Mouse (Mus musculus): ENCODE measurements around the gene 5730455P16Rik. TPM values are rescaled to one million over a fixed set of nuclear protein-coding genes. Genes with fewer than 3 reads are reported as not detected.
"Not testable (repeated sequence)": the region's sequence is repeated elsewhere in the genome, so short reads cannot be mapped to it uniquely, and the experiment has no call there.

5730455P16Rik gene
- 8.7 and 9.1 TPM in 2 replicates for polyA plus RNA-seq (2015; fragmentation: Nextera tagmentation; extraction: Ambion mirVana)

- Histone ChIP-seq H3K27ac (ENCODE audit: low read depth, low read length) (peak within 1 kb of the TSS; percentile 57; the same call in 1 of the 2 replicates), H3K9me3 (ENCODE audit: control insufficient read depth) (no peaks in the 10 kb centered on the region), H3K4me1 (replicated peaks; ENCODE audit: control insufficient read depth, insufficient read depth, low read length) (no peaks in the 10 kb centered on the region), H3K4me3 (ENCODE audit: low read depth, low read length) (peak within 1 kb of the TSS; percentile 85), H3K4me2 (replicated peaks; ENCODE audit: low read depth) (peak within 1 kb of the TSS; percentile 79), H3K27me3 (replicated peaks; ENCODE audit: control insufficient read depth, insufficient read depth, low read length) (no peaks in the 10 kb centered on the region), H3K36me3 (ENCODE audit: control insufficient read depth, insufficient read depth) (peaks cover 4% of the 10 kb centered on the region; the same call in 1 of the 2 replicates), H3K9ac (ENCODE audit: low read depth, low read length) (peak within 1 kb of the TSS; percentile 82)
- ATAC-seq: peak; percentile 76
- no peak for TF ChIP-seq CTCF (IDR thresholded peaks at IDR 0.05; ENCODE audit: low read depth)
- WGBS: 1% methylated on average over 36 of the region's 43 CpGs
Observed at GRCm38 (mm10) chr11:80377712-80378451, at the start of gene 5730455P16Rik. Gene 5730455P16Rik (minus strand): TSS chr11:80378034.

- TF ChIP-seq CTCF (IDR thresholded peaks at IDR 0.05; ENCODE audit: low read depth): 0 out of 2 replicates have a peak, but pooled peaks have one; percentile 4
- not testable (repeated sequence) for H3K4me2 ChIP-seq (replicated peaks; ENCODE audit: low read depth)
Observed at GRCm38 (mm10) chr11:80426029-80426813, 48.4 kb upstream of the 5730455P16Rik start.

GRCm38 (mm10) chr11:80425247-80425778 lies 47.5 kb upstream of the 5730455P16Rik start:
- Histone ChIP-seq H3K27me3 (replicated peaks; ENCODE audit: control insufficient read depth, insufficient read depth, low read length) (no peaks in the 10 kb centered on the region), H3K9ac (ENCODE audit: low read depth, low read length) (no peak overlapping the region), H3K27ac (ENCODE audit: low read depth, low read length) (no peak overlapping the region), H3K9me3 (ENCODE audit: control insufficient read depth) (no peaks in the 10 kb centered on the region), H3K4me2 (replicated peaks; ENCODE audit: low read depth) (no peak overlapping the region), H3K36me3 (ENCODE audit: control insufficient read depth, insufficient read depth) (no peaks in the 10 kb centered on the region), H3K4me1 (replicated peaks; ENCODE audit: control insufficient read depth, insufficient read depth, low read length) (no peaks in the 10 kb centered on the region), H3K4me3 (ENCODE audit: low read depth, low read length) (no peak overlapping the region)
- peak; percentile 22 for TF ChIP-seq CTCF (IDR thresholded peaks at IDR 0.05; ENCODE audit: low read depth)
- 60% methylated on average over 5 of the region's 5 CpGs for WGBS
- ATAC-seq: no peak

More at GRCm38 (mm10) chr11:80426029-80426813, 48.4 kb upstream of the 5730455P16Rik start:
- not testable (repeated sequence) for H3K27me3 ChIP-seq (replicated peaks; ENCODE audit: control insufficient read depth, insufficient read depth, low read length); H3K9me3 ChIP-seq (ENCODE audit: control insufficient read depth); H3K9ac ChIP-seq (ENCODE audit: low read depth, low read length); ATAC-seq; H3K4me3 ChIP-seq (ENCODE audit: low read depth, low read length); H3K27ac ChIP-seq (ENCODE audit: low read depth, low read length); H3K36me3 ChIP-seq (ENCODE audit: control insufficient read depth, insufficient read depth); H3K4me1 ChIP-seq (replicated peaks; ENCODE audit: control insufficient read depth, insufficient read depth, low read length)
- 75% methylated on average over 16 of the region's 16 CpGs for WGBS

GRCm38 (mm10) chr11:80424691-80425090 lies 46.9 kb upstream of the 5730455P16Rik start:
- 87% methylated on average over 2 of the region's 2 CpGs for WGBS
- H3K9ac ChIP-seq (ENCODE audit: low read depth, low read length): no peak overlapping the region
- TF ChIP-seq CTCF (IDR thresholded peaks at IDR 0.05; ENCODE audit: low read depth): no peak

GRCm38 (mm10) chr11:80421421-80422047 lies 43.7 kb upstream of the 5730455P16Rik start:
- no peaks in the 10 kb centered on the region for H3K27me3 ChIP-seq (replicated peaks; ENCODE audit: control insufficient read depth, insufficient read depth, low read length)
- H3K27ac ChIP-seq (ENCODE audit: low read depth, low read length): no peak overlapping the region
- no peaks in the 10 kb centered on the region for H3K36me3 ChIP-seq (ENCODE audit: control insufficient read depth, insufficient read depth)
- H3K9ac ChIP-seq (ENCODE audit: low read depth, low read length): no peak overlapping the region
- TF ChIP-seq CTCF (IDR thresholded peaks at IDR 0.05; ENCODE audit: low read depth): no peak
- H3K4me1 ChIP-seq (replicated peaks; ENCODE audit: control insufficient read depth, insufficient read depth, low read length): no peaks in the 10 kb centered on the region
- 74% methylated on average over 7 of the region's 7 CpGs for WGBS
- ATAC-seq: no peak
- H3K4me3 ChIP-seq (ENCODE audit: low read depth, low read length): no peak overlapping the region
- H3K4me2 ChIP-seq (replicated peaks; ENCODE audit: low read depth): no peak overlapping the region
- no peaks in the 10 kb centered on the region for H3K9me3 ChIP-seq (ENCODE audit: control insufficient read depth)

More at GRCm38 (mm10) chr11:80424691-80425090, 46.9 kb upstream of the 5730455P16Rik start:
- Histone ChIP-seq H3K9me3 (ENCODE audit: control insufficient read depth) (no peaks in the 10 kb centered on the region), H3K27me3 (replicated peaks; ENCODE audit: control insufficient read depth, insufficient read depth, low read length) (no peaks in the 10 kb centered on the region), H3K4me3 (ENCODE audit: low read depth, low read length) (no peak overlapping the region), H3K4me1 (replicated peaks; ENCODE audit: control insufficient read depth, insufficient read depth, low read length) (no peaks in the 10 kb centered on the region), H3K27ac (ENCODE audit: low read depth, low read length) (no peak overlapping the region), H3K36me3 (ENCODE audit: control insufficient read depth, insufficient read depth) (no peaks in the 10 kb centered on the region), H3K4me2 (replicated peaks; ENCODE audit: low read depth) (no peak overlapping the region)
- no peak for ATAC-seq

All from intestine, postnatal 0 days (tissue).